Mouse (Mus musculus) liver, embryonic 15.5 days (tissue): ENCODE measurements around the gene Litaf. TPM values are rescaled to one million over a fixed set of nuclear protein-coding genes. Genes with fewer than 3 reads are reported as not detected.
"Not testable (repeated sequence)": the region's sequence is repeated elsewhere in the genome, so short reads cannot be mapped to it uniquely, and the experiment has no call there.

Experiments
- ATAC-seq: fragments of 200-750 bp; cut with Nextera tagmentation; 2 replicates; pipeline ENCODE4 v1.8.0; 2017; ENCODE audit warnings: moderate number of reproducible peaks, mild to moderate bottlenecking, moderate library complexity; ENCODE audit not compliant: insufficient read depth
- H3K27ac ChIP-seq: fragments of 300-500 bp; sonication (generic); replicated peaks from 2 replicates; pipeline ENCODE4 v1.5.1; 2015; ENCODE audit warnings: mild to moderate bottlenecking, inconsistent platforms
- H3K27me3 ChIP-seq: fragments of 300-500 bp; sonication (generic); 2 replicates; pipeline ENCODE4 v1.6.1; 2015; ENCODE audit warnings: mild to moderate bottlenecking, inconsistent platforms
- H3K36me3 ChIP-seq: fragments of 300-500 bp; sonication (generic); replicated peaks from 2 replicates; pipeline ENCODE4 v1.6.1; 2015; ENCODE audit warnings: moderate library complexity, mild to moderate bottlenecking, inconsistent platforms
- H3K4me1 ChIP-seq: fragments of 300-500 bp; sonication (generic); replicated peaks from 2 replicates; pipeline ENCODE4 v1.6.1; 2015; ENCODE audit warnings: inconsistent platforms
- H3K4me2 ChIP-seq: fragments of 300-500 bp; sonication (generic); 2 replicates; pipeline ENCODE4 v1.6.1; 2015; ENCODE audit warnings: moderate library complexity, mild to moderate bottlenecking, inconsistent platforms
- H3K4me3 ChIP-seq: fragments of 300-500 bp; sonication (generic); replicated peaks from 2 replicates; pipeline ENCODE4 v1.5.1; 2015; ENCODE audit warnings: mild to moderate bottlenecking, inconsistent platforms
- H3K9ac ChIP-seq: fragments of 300-500 bp; sonication (generic); 2 replicates; pipeline ENCODE4 v1.6.1; 2015; ENCODE audit warnings: moderate library complexity, mild to moderate bottlenecking, inconsistent platforms
- H3K9me3 ChIP-seq: fragments of 300-500 bp; sonication (generic); replicated peaks from 2 replicates; pipeline ENCODE4 v1.6.1; 2016; ENCODE audit warnings: inconsistent platforms
- WGBS: fragments of 180-500 bp; shearing (Covaris S2); methylation state at CpG from one replicate; pipeline ENCODE4 v1.1.7; 2015; ENCODE audit warnings: mixed read lengths; ENCODE audit not compliant: insufficient replicate concordance; 5-methylcytosine and 5-hydroxymethylcytosine counted together
- polyA plus RNA-seq: library from polyadenylated mRNA; unstranded; fragments of >200 nt; fragmentation: Nextera tagmentation; extraction: Ambion mirVana; gene quantifications from 2 replicates; pipeline ENCODE4 v1.2.1, GENCODE M21; 2015

Gene Litaf
- polyA plus RNA-seq, 1 experiment from 2014 or later = 39.3 TPM

- H3K27ac ChIP-seq = peak overlapping the region; percentile 58
Measured at GRCm38 (mm10) chr16:10989361-10989760, 76.6 kb downstream of the Litaf start.

GRCm38 (mm10) chr16:10988261-10988660 is 77.7 kb downstream of the Litaf start:
- Histone ChIP-seq H3K9me3 (no peaks in the 10 kb centered on the region), H3K4me2 (no peak overlapping the region), H3K27me3 (no peaks in the 10 kb centered on the region), H3K4me1 (peaks cover 37% of the 10 kb centered on the region), H3K4me3 (no peak overlapping the region), H3K36me3 (no peaks in the 10 kb centered on the region), H3K27ac (no peak overlapping the region), H3K9ac (no peak overlapping the region)
- WGBS = 77% methylated on average over 9 of the region's 9 CpGs
- no peak for ATAC-seq

More at GRCm38 (mm10) chr16:10989361-10989760, 76.6 kb downstream of the Litaf start:
- Histone ChIP-seq H3K36me3 (no peaks in the 10 kb centered on the region), H3K4me2 (peak overlapping the region; percentile 23; the same call in 1 of the 2 replicates), H3K9me3 (no peaks in the 10 kb centered on the region), H3K4me1 (peaks cover 39% of the 10 kb centered on the region), H3K4me3 (no peak overlapping the region), H3K9ac (no peak overlapping the region), H3K27me3 (no peaks in the 10 kb centered on the region)
- no peak for ATAC-seq
- 84% methylated on average over 6 of the region's 6 CpGs for WGBS

- Histone ChIP-seq H3K9me3 (no peaks in the 10 kb centered on the region), H3K36me3 (no peaks in the 10 kb centered on the region), H3K27me3 (no peaks in the 10 kb centered on the region), H3K4me2 (no peak overlapping the region), H3K4me3 (no peak overlapping the region), H3K27ac (peak overlapping the region; percentile 7; the same call in 1 of the 2 replicates), H3K9ac (no peak overlapping the region), H3K4me1 (peaks cover 34% of the 10 kb centered on the region)
- 39% methylated on average over 5 of the region's 5 CpGs for WGBS
- no peak for ATAC-seq
Measured at GRCm38 (mm10) chr16:10984534-10984933, 81.4 kb downstream of the Litaf start.

- Histone ChIP-seq H3K4me3 (no peak overlapping the region), H3K27me3 (no peaks in the 10 kb centered on the region), H3K4me2 (no peak overlapping the region), H3K36me3 (no peaks in the 10 kb centered on the region), H3K27ac (no peak overlapping the region), H3K9ac (no peak overlapping the region), H3K9me3 (no peaks in the 10 kb centered on the region), H3K4me1 (peaks cover 58% of the 10 kb centered on the region)
- no peak for ATAC-seq
- WGBS = 61% methylated on average over 7 of the region's 7 CpGs
Measured at GRCm38 (mm10) chr16:10981493-10982070, 84.4 kb downstream of the Litaf start.

- WGBS = 51% methylated on average over 11 of the region's 11 CpGs
- H3K4me3 ChIP-seq = no peak overlapping the region
- H3K4me2 ChIP-seq = no peak overlapping the region
- no peaks in the 10 kb centered on the region for H3K36me3 ChIP-seq
- H3K27ac ChIP-seq = no peak overlapping the region
- H3K9ac ChIP-seq = no peak overlapping the region
- H3K9me3 ChIP-seq = no peaks in the 10 kb centered on the region
- H3K4me1 ChIP-seq = peaks cover 74% of the 10 kb centered on the region
- no peak for ATAC-seq
- no peaks in the 10 kb centered on the region for H3K27me3 ChIP-seq
Measured at GRCm38 (mm10) chr16:10979064-10979803, 86.7 kb downstream of the Litaf start.

- WGBS = 49% methylated on average over 9 of the region's 9 CpGs
- Histone ChIP-seq H3K4me3 (no peak overlapping the region), H3K36me3 (no peaks in the 10 kb centered on the region), H3K4me2 (no peak overlapping the region), H3K27ac (no peak overlapping the region), H3K27me3 (no peaks in the 10 kb centered on the region), H3K9ac (no peak overlapping the region), H3K9me3 (no peaks in the 10 kb centered on the region), H3K4me1 (peaks cover 77% of the 10 kb centered on the region)
- ATAC-seq = no peak
Measured at GRCm38 (mm10) chr16:10977877-10978276, 88.1 kb downstream of the Litaf start.

GRCm38 (mm10) chr16:10976202-10976631 is 89.7 kb downstream of the Litaf start:
- ATAC-seq = peak; percentile 36
- WGBS = 40% methylated on average over 11 of the region's 11 CpGs

GRCm38 (mm10) chr16:10974939-10975338 is 91.0 kb downstream of the Litaf start:
- no peak overlapping the region for H3K4me3 ChIP-seq
- H3K27me3 ChIP-seq = no peaks in the 10 kb centered on the region
- no peak overlapping the region for H3K9ac ChIP-seq
- no peaks in the 10 kb centered on the region for H3K9me3 ChIP-seq
- no peak overlapping the region for H3K4me2 ChIP-seq
- 49% methylated on average over 5 of the region's 5 CpGs for WGBS
- H3K4me1 ChIP-seq = peaks cover 82% of the 10 kb centered on the region
- no peaks in the 10 kb centered on the region for H3K36me3 ChIP-seq
- ATAC-seq = no peak
- no peak overlapping the region for H3K27ac ChIP-seq

More at GRCm38 (mm10) chr16:10976202-10976631, 89.7 kb downstream of the Litaf start:
- no peak overlapping the region for H3K4me3 ChIP-seq
- H3K27me3 ChIP-seq = no peaks in the 10 kb centered on the region
- H3K4me2 ChIP-seq = peak overlapping the region; percentile 7; the same call in 1 of the 2 replicates
- no peaks in the 10 kb centered on the region for H3K36me3 ChIP-seq
- no peaks in the 10 kb centered on the region for H3K9me3 ChIP-seq
- H3K27ac ChIP-seq = peak overlapping the region; percentile 77
- H3K9ac ChIP-seq = no peak overlapping the region
- peaks cover 77% of the 10 kb centered on the region for H3K4me1 ChIP-seq

GRCm38 (mm10) chr16:10974037-10974446 is 91.9 kb downstream of the Litaf start:
- H3K27ac ChIP-seq = peak overlapping the region; percentile 31; the same call in 1 of the 2 replicates
- no peak for ATAC-seq
- H3K27me3 ChIP-seq = no peaks in the 10 kb centered on the region
- no peak overlapping the region for H3K9ac ChIP-seq
- no peak overlapping the region for H3K4me3 ChIP-seq
- no peaks in the 10 kb centered on the region for H3K36me3 ChIP-seq
- no peaks in the 10 kb centered on the region for H3K9me3 ChIP-seq
- no peak overlapping the region for H3K4me2 ChIP-seq
- WGBS = 55% methylated on average over 3 of the region's 3 CpGs
- H3K4me1 ChIP-seq = peaks cover 83% of the 10 kb centered on the region

- peak overlapping the region; percentile 56 for H3K27ac ChIP-seq
- no peaks in the 10 kb centered on the region for H3K27me3 ChIP-seq
- 0 out of 2 replicates have a peak overlapping the region, but pooled peaks have one; percentile 8 for H3K4me2 ChIP-seq
- WGBS = 59% methylated on average over 6 of the region's 6 CpGs
- H3K36me3 ChIP-seq = no peaks in the 10 kb centered on the region
- no peak overlapping the region for H3K9ac ChIP-seq
- peak; percentile 78 for ATAC-seq
- H3K9me3 ChIP-seq = no peaks in the 10 kb centered on the region
- H3K4me1 ChIP-seq = peaks cover 82% of the 10 kb centered on the region
- H3K4me3 ChIP-seq = no peak overlapping the region
Measured at GRCm38 (mm10) chr16:10972259-10972658, 93.7 kb downstream of the Litaf start.

- H3K27ac ChIP-seq, H3K36me3 ChIP-seq, H3K27me3 ChIP-seq, H3K9me3 ChIP-seq, H3K9ac ChIP-seq, H3K4me2 ChIP-seq, ATAC-seq, H3K4me3 ChIP-seq: not testable (repeated sequence)
- H3K4me1 ChIP-seq = peaks cover 71% of the 10 kb centered on the region
- 25% methylated on average over 1 of the region's 1 CpGs for WGBS
Measured at GRCm38 (mm10) chr16:10969944-10970343, 96.0 kb downstream of the Litaf start.
